Mouse (Mus musculus): ENCODE results near the gene Numb. TPM values are rescaled to one million over a fixed set of nuclear protein-coding genes. Genes with fewer than 3 reads are reported as not detected.

Gene Numb
- polyA plus RNA-seq, 1 experiment from 2014 or later: 37.4 TPM

DNA sequence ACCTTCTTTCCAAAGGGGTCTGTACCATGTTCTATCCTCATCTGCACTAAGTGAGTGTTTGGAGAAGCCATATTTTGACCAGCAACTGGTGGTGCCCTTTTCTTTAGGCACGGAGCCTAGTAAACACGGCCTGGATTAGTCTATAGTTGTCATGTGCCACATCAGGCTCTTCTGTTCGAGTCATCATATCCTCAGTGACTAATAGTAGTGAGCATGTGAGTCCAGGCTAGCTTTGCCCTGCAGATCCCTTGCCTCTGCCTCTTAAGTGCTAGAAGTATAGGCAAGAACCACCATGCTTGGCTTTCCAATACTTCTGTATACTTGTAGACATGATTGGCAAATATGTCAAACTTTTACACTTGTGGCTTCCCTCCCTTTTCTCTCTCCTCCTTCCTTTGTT lies 87.8 kb downstream of the Numb start:
- peaks cover 47% of the 10 kb centered on the region for H3K36me3 ChIP-seq
- H3K4me3 ChIP-seq: no peak overlapping the region
- no peak for DNase-seq (ENCODE audit: low spot score)
- no peaks in the 10 kb centered on the region for H3K4me1 ChIP-seq
- H3K27ac ChIP-seq (replicated peaks): no peak overlapping the region
- no peaks in the 10 kb centered on the region for H3K27me3 ChIP-seq (ENCODE audit: low read depth, poor library complexity, severe bottlenecking)
- 94% methylated on average over 3 of the region's 3 CpGs for WGBS
- H3K9me3 ChIP-seq (replicated peaks): no peaks in the 10 kb centered on the region

GRCm38 (mm10) chr12:83830424-83830823 lies 91.3 kb downstream of the Numb start:
- peaks cover 29% of the 10 kb centered on the region for H3K36me3 ChIP-seq
- H3K4me3 ChIP-seq: no peak overlapping the region
- no peaks in the 10 kb centered on the region for H3K9me3 ChIP-seq (replicated peaks)
- H3K27me3 ChIP-seq (ENCODE audit: low read depth, poor library complexity, severe bottlenecking): no peaks in the 10 kb centered on the region
- WGBS: 83% methylated on average over 3 of the region's 3 CpGs
- no peaks in the 10 kb centered on the region for H3K4me1 ChIP-seq
- no peak overlapping the region for H3K27ac ChIP-seq (replicated peaks)
- no peak for DNase-seq (ENCODE audit: low spot score)

DNA sequence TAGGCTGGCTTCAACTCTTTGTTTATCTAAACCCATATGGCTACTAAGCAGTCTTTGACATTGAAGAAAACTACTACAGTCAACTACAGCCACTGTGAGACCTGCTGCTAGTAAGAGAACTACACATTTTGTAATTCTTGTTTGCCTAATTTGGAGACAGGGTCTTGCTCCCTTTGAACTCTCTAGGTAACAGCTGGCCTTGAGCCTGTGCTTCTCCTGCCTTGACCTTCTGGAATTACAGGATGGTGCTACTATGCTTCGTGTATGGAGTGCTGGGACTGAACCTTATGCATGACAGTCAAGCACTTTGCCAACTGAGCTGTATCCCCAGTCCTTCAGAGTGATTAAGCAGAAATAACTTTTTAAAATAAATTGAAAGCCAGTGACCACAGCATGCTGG lies 105.1 kb downstream of the Numb start:
- H3K27me3 ChIP-seq (ENCODE audit: low read depth, poor library complexity, severe bottlenecking): no peaks in the 10 kb centered on the region
- DNase-seq (ENCODE audit: low spot score): no peak
- no peak overlapping the region for H3K27ac ChIP-seq (replicated peaks)
- H3K9me3 ChIP-seq (replicated peaks): no peaks in the 10 kb centered on the region
- no peaks in the 10 kb centered on the region for H3K4me1 ChIP-seq
- H3K36me3 ChIP-seq: peaks cover 11% of the 10 kb centered on the region
- whole genome bisulfite sequencing: 92% methylated on average over 1 of the region's 1 CpGs
- H3K4me3 ChIP-seq: no peak overlapping the region

- DNase-seq (ENCODE audit: low spot score): no peak
- no peak overlapping the region for H3K4me3 ChIP-seq
- H3K27ac ChIP-seq (replicated peaks): no peak overlapping the region
- H3K9me3 ChIP-seq (replicated peaks): no peaks in the 10 kb centered on the region
- H3K36me3 ChIP-seq: peaks cover 31% of the 10 kb centered on the region
- no peaks in the 10 kb centered on the region for H3K27me3 ChIP-seq (ENCODE audit: low read depth, poor library complexity, severe bottlenecking)
- no peaks in the 10 kb centered on the region for H3K4me1 ChIP-seq
- 97% methylated on average over 3 of the region's 3 CpGs for WGBS
Measured at GRCm38 (mm10) chr12:83811901-83812300, 109.8 kb downstream of the Numb start.

GRCm38 (mm10) chr12:83803641-83804040 lies 118.1 kb downstream of the Numb start:
- no peak for DNase-seq (ENCODE audit: low spot score)
- H3K27ac ChIP-seq (replicated peaks): no peak overlapping the region
- peaks cover 96% of the 10 kb centered on the region for H3K36me3 ChIP-seq
- no peak overlapping the region for H3K4me3 ChIP-seq
- WGBS: 94% methylated on average over 7 of the region's 7 CpGs
- H3K9me3 ChIP-seq (replicated peaks): peaks cover 9% of the 10 kb centered on the region; the same call in 1 of the 2 replicates
- no peaks in the 10 kb centered on the region for H3K27me3 ChIP-seq (ENCODE audit: low read depth, poor library complexity, severe bottlenecking)
- peaks cover 12% of the 10 kb centered on the region for H3K4me1 ChIP-seq

DNA sequence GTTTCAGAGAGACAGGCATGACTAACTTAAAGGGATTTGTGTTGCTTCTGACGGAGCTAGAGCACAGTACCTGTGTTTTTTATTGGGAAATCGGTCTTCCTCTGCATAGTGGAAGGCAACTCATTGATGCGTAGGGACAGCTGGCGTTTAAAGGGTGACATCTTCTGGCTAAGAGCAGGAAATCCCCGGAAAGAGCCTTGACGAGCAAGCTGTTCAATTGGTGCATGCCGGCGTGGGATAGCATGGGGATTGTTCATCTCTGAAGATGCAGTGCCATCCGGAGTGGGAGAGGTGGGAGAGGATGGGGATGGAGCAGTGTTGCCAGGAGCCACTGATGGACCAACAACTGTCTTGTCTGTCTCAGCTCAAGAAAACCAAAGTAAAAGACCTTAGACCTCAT lies 120.8 kb downstream of the Numb start:
- Histone ChIP-seq H3K4me1 (peaks cover 17% of the 10 kb centered on the region), H3K27me3 (ENCODE audit: low read depth, poor library complexity, severe bottlenecking) (no peaks in the 10 kb centered on the region), H3K36me3 (peaks cover 95% of the 10 kb centered on the region), H3K4me3 (no peak overlapping the region), H3K9me3 (replicated peaks) (peaks cover 8% of the 10 kb centered on the region; the same call in 1 of the 2 replicates), H3K27ac (replicated peaks) (no peak overlapping the region)
- 58% methylated on average over 9 of the region's 9 CpGs for WGBS
- DNase-seq (ENCODE audit: low spot score): no peak

GRCm38 (mm10) chr12:83798313-83798712 lies 123.4 kb downstream of the Numb start:
- Histone ChIP-seq H3K27ac (replicated peaks) (no peak overlapping the region), H3K36me3 (peaks cover 86% of the 10 kb centered on the region), H3K4me3 (no peak overlapping the region), H3K4me1 (peaks cover 25% of the 10 kb centered on the region), H3K9me3 (replicated peaks) (no peaks in the 10 kb centered on the region), H3K27me3 (ENCODE audit: low read depth, poor library complexity, severe bottlenecking) (no peaks in the 10 kb centered on the region)
- DNase-seq (ENCODE audit: low spot score): no peak
- 90% methylated on average over 5 of the region's 5 CpGs for WGBS

GRCm38 (mm10) chr12:83795586-83795985 lies 126.1 kb downstream of the Numb start:
- H3K27me3 ChIP-seq (ENCODE audit: low read depth, poor library complexity, severe bottlenecking): no peaks in the 10 kb centered on the region
- no peak overlapping the region for H3K4me3 ChIP-seq
- peaks cover 78% of the 10 kb centered on the region for H3K36me3 ChIP-seq
- WGBS: 95% methylated on average over 7 of the region's 7 CpGs
- DNase-seq (ENCODE audit: low spot score): no peak
- H3K27ac ChIP-seq (replicated peaks): peak overlapping the region; percentile 28; the same call in 1 of the 2 replicates
- no peaks in the 10 kb centered on the region for H3K9me3 ChIP-seq (replicated peaks)
- H3K4me1 ChIP-seq: peaks cover 34% of the 10 kb centered on the region

- WGBS: 56% methylated on average over 2 of the region's 2 CpGs
- peaks cover 73% of the 10 kb centered on the region for H3K36me3 ChIP-seq
- no peak for DNase-seq (ENCODE audit: low spot score)
Measured at GRCm38 (mm10) chr12:83795051-83795450, 126.7 kb downstream of the Numb start.

DNA sequence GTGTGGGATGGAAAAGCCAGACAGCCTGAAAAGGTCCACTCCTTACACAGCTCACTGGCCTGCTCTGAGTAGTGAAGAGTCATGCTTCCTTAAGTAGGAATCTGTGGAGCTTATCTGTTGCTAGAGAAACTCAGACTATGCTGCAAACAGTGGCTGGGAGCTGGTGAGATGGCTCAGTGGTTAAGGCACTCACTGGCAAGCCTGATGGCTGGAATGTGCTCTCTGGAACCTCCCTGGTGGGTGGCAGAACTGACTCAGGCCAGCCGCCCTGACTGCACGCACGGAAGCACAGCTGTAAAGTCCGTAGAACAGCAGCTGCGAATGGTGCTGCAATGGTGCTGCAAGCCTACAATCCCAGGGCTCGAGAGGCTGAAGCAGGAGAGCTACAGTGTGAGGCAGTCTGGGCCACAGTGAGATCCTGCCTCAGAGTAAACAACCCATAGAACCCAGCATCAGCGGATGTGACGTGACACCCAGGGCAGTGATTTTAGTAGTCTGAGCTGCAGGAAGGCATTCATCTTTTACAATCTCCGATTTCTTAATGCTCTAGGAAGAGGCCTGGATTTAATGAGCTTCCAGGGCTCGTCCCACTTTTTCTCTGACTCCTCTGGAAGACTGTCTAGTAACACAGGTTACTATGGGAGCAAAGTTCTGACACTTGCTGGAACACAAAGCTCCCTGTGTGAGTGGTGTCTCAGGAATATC lies 128.9 kb downstream of the Numb start:
- Histone ChIP-seq H3K36me3 (peaks cover 51% of the 10 kb centered on the region), H3K27ac (replicated peaks) (no peak overlapping the region), H3K27me3 (ENCODE audit: low read depth, poor library complexity, severe bottlenecking) (no peaks in the 10 kb centered on the region), H3K9me3 (replicated peaks) (no peaks in the 10 kb centered on the region), H3K4me3 (no peak overlapping the region), H3K4me1 (peaks cover 17% of the 10 kb centered on the region)
- no peak for DNase-seq (ENCODE audit: low spot score)
- WGBS: 85% methylated on average over 10 of the region's 10 CpGs

More at GRCm38 (mm10) chr12:83795051-83795450, 126.7 kb downstream of the Numb start:
- Histone ChIP-seq H3K9me3 (replicated peaks) (no peaks in the 10 kb centered on the region), H3K27ac (replicated peaks) (0 out of 2 replicates have a peak overlapping the region, but pooled peaks have one; percentile 28), H3K4me1 (peaks cover 32% of the 10 kb centered on the region), H3K4me3 (no peak overlapping the region), H3K27me3 (ENCODE audit: low read depth, poor library complexity, severe bottlenecking) (no peaks in the 10 kb centered on the region)

- Histone ChIP-seq H3K27ac (replicated peaks) (peak overlapping the region; percentile 35; the same call in 1 of the 2 replicates), H3K4me1 (peaks cover 18% of the 10 kb centered on the region), H3K9me3 (replicated peaks) (no peaks in the 10 kb centered on the region), H3K27me3 (ENCODE audit: low read depth, poor library complexity, severe bottlenecking) (no peaks in the 10 kb centered on the region), H3K36me3 (peaks cover 41% of the 10 kb centered on the region), H3K4me3 (no peak overlapping the region)
- WGBS: 89% methylated on average over 10 of the region's 10 CpGs
- no peak for DNase-seq (ENCODE audit: low spot score)
Measured at GRCm38 (mm10) chr12:83791737-83792136, 130.0 kb downstream of the Numb start.

DNA sequence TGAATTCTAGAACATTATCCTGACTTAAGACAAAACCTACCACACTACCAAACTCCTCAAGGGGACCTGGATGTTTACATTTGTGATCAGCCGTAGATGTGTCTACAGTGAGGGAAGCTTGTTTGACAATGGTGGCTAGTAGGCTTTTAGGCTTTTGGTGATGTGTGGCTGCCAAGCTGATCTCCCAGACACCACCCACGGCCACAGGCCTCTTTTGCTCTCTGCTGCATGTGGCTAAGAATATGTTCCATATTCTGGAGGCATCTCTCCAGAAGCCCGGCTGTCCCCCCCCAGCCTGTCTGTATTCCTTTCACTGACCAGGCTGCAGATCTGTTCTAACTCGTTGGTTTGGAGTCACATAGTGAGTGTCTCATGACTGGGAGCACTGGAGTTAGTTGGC lies 131.0 kb downstream of the Numb start:
- no peak overlapping the region for H3K4me3 ChIP-seq
- H3K36me3 ChIP-seq: peaks cover 32% of the 10 kb centered on the region
- H3K27me3 ChIP-seq (ENCODE audit: low read depth, poor library complexity, severe bottlenecking): no peaks in the 10 kb centered on the region
- H3K9me3 ChIP-seq (replicated peaks): no peaks in the 10 kb centered on the region
- H3K4me1 ChIP-seq: peaks cover 24% of the 10 kb centered on the region
- 80% methylated on average over 4 of the region's 4 CpGs for WGBS
- H3K27ac ChIP-seq (replicated peaks): no peak overlapping the region
- DNase-seq (ENCODE audit: low spot score): no peak

DNA sequence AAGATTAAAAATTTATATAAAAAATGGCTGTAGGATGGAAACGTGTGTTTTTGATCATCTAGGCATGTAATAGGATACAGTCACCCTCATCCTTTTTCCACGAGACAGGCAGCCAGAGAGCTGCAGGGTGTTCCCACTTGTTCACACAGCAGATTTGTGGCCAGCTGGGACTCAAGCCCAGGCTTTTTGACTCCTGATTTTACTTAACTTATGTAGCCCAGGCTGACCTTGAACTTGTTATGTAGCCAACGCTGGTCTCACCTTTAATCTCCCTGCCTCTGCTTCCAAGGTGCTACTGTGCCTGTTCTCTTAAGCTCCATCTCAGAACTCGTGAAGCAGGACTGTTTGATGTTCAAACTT lies 132.0 kb downstream of the Numb start:
- DNase-seq (ENCODE audit: low spot score): no peak
- Histone ChIP-seq H3K4me3 (no peak overlapping the region), H3K27me3 (ENCODE audit: low read depth, poor library complexity, severe bottlenecking) (no peaks in the 10 kb centered on the region), H3K36me3 (peaks cover 23% of the 10 kb centered on the region), H3K9me3 (replicated peaks) (no peaks in the 10 kb centered on the region), H3K27ac (replicated peaks) (no peak overlapping the region), H3K4me1 (peaks cover 19% of the 10 kb centered on the region)
- WGBS: 63% methylated on average over 4 of the region's 4 CpGs
